Mouse (Mus musculus) R1 (cell line): ENCODE data around the gene Vmn1r210.
"Not testable (repeated sequence)": the region's sequence is repeated elsewhere in the genome, so short reads cannot be mapped to it uniquely, and the experiment has no call there.

ENCODE experiments used
- DNase-seq: peaks from one replicate; pipeline ENCODE4 v3.0.0-alpha.2; 2018; ENCODE audit warnings: low read depth, low spot score

Gene Vmn1r210

GRCm38 (mm10) chr13:22831248-22831647 lies at the start of gene Vmn1r210:
Gene Vmn1r210, minus strand, starts transcription at chr13:22831348.
- DNase-seq, result no peak

DNA sequence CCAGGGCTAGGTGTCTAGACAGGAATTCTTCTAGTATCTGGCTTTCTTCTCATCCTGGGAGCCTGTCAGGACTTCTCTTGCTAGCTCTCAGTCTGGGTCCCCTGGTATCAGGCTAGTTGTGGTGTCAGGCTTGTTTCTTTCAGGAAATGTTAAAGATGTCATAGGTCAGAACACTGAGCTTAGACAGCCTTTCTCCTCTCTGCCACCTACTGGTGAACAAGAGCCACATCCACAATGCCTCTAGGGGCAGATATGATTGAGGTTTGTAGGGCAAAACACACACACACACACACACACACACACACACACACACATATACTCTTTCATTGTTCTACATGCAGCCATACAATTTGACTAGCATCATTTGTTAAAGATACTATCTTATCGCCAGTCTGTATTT lies 48.1 kb upstream of the Vmn1r210 start:
- peak; percentile 52 for DNase-seq

GRCm38 (mm10) chr13:22857461-22857860 lies 26.3 kb upstream of the Vmn1r210 start, which contains the start of gene Vmn1r211:
Gene Vmn1r211, minus strand, starts transcription at chr13:22857561.
- DNase-seq, result no peak

DNA sequence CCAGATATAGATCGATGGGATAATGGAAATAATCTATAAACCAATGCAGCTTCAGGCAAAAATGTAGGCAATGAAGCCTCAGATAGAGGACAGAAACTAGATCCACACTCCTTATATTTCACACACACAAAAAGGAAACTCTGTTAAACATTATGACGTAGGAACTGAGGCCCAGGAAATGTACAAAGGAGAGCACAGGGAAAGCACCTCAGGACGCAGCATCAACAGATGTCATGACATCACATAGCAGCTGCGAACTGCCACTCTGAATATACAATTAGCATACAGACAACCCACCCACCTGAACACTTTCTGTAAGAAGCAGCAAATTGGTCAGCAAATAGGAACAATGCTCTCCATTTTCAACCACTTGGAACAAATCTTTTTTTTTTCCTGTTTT lies 23.6 kb upstream of the Vmn1r210 start:
- DNase-seq, result no peak

- DNase-seq, result no peak
These were observed 15.7 kb upstream of the Vmn1r210 start for GRCm38 (mm10) chr13:22846798-22847197.

GRCm38 (mm10) chr13:22844304-22844703 lies 13.2 kb upstream of the Vmn1r210 start:
- DNase-seq, result peak; percentile 91

- DNase-seq, result peak; percentile 84
These were observed 1.8 kb downstream of the Vmn1r210 start for GRCm38 (mm10) chr13:22829395-22829794.

GRCm38 (mm10) chr13:22821601-22822000 lies 9.5 kb downstream of the Vmn1r210 start:
- DNase-seq, result not testable (repeated sequence)

DNA sequence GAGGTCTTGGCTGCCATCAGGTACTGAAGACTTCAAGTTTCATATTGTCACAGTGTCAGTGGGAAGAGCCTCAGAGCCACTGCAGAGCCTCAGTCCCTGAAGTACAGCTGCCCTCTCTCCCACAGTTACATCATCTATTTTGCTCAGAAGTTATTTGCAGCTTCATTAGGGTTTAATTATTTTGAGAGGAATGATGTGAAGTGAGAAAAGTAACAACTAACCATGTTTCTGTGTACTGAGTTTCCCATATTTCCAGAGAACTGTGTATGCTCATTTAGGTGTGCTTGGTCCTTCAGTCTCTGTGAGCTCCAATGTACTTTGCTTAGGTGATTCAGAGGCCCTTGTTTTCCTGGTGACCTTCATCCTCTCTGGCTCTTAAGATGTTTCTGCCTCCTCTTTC lies 21.6 kb downstream of the Vmn1r210 start, which contains the start of gene Vmn1r209:
Gene Vmn1r209, minus strand, starts transcription at position 101 of the 400 bp plus-strand sequence.
- DNase-seq, result not testable (repeated sequence)

GRCm38 (mm10) chr13:22788096-22788495 lies 43.1 kb downstream of the Vmn1r210 start:
- DNase-seq, result peak; percentile 68

- peak; percentile 74 for DNase-seq
These were observed 47.0 kb downstream of the Vmn1r210 start for GRCm38 (mm10) chr13:22784159-22784558.

- DNase-seq, result not testable (repeated sequence)
These were observed 53.8 kb downstream of the Vmn1r210 start, which contains the start of gene Vmn1r208 for GRCm38 (mm10) chr13:22777300-22777699. Gene Vmn1r208, minus strand, starts transcription at chr13:22777400.
